Mouse (Mus musculus) CH12.LX (cell line): Measurements from ENCODE around the gene A930033H14Rik. TPM values are rescaled to one million over a fixed set of nuclear protein-coding genes. Genes with fewer than 3 reads are reported as not detected.

Source experiments
- DNase-seq: peaks from one replicate; pipeline ENCODE4 v3.0.0-alpha.2; 2013; ENCODE audit errors: extremely low read depth
- H3K27ac ChIP-seq: 2 replicates; pipeline ENCODE4 v1.5.1; 2012; ENCODE audit warnings: low read depth, mild to moderate bottlenecking, control low read depth, moderate library complexity; ENCODE audit not compliant: insufficient read depth
- H3K27me3 ChIP-seq: replicated peaks from 2 replicates; pipeline ENCODE3; 2012; ENCODE audit warnings: inconsistent platforms
- H3K36me3 ChIP-seq, 2 experiments: replicated peaks in 1 of 2; 2 replicates each; pipeline versions ENCODE3 to v1.6.1; 2012; ENCODE audit warnings: inconsistent platforms in 1 of 2, low read length in 1 of 2, mild to moderate bottlenecking in 1 of 2, mixed read lengths in 1 of 2, moderate library complexity in 1 of 2; ENCODE audit not compliant: control insufficient read depth in 1 of 2, insufficient read depth in 1 of 2
- H3K4me1 ChIP-seq, 2 experiments: 2 replicates each; pipeline ENCODE4 v1.6.1; 2012; ENCODE audit warnings: inconsistent platforms in 1 of 2, moderate library complexity in 1 of 2; ENCODE audit not compliant: insufficient read depth in 2 of 2, control insufficient read depth in 1 of 2
- H3K4me2 ChIP-seq: 2 replicates; pipeline ENCODE4 v1.6.1; 2012; ENCODE audit warnings: low read depth, mild to moderate bottlenecking, control low read depth; ENCODE audit not compliant: poor library complexity, insufficient read depth, severe bottlenecking
- H3K4me3 ChIP-seq, 3 experiments: fragments of 150-350 bp in 1 of 3; sonication (generic) in 1 of 3; replicated peaks in 1 of 3; 2 replicates each; pipeline versions ENCODE3 to v1.5.1; 2011 to 2012; ENCODE audit warnings: low read depth in 2 of 3, low read length in 2 of 3, mild to moderate bottlenecking in 2 of 3, moderate library complexity in 2 of 3, control low read depth in 1 of 3, improper control_type of control experiment in 1 of 3, inconsistent platforms in 1 of 3, mixed read lengths in 1 of 3; ENCODE audit not compliant: poor library complexity in 1 of 3
- H3K79me2 ChIP-seq: replicated peaks from 2 replicates; pipeline ENCODE4 v1.6.1; 2012; ENCODE audit warnings: mild to moderate bottlenecking, moderate library complexity; ENCODE audit not compliant: control insufficient read depth, poor library complexity, insufficient read depth, severe bottlenecking; ENCODE audit errors: extremely low read depth
- H3K9ac ChIP-seq: 2 replicates; pipeline ENCODE4 v1.6.1; 2012; ENCODE audit warnings: low read depth, mild to moderate bottlenecking, control low read depth, moderate library complexity; ENCODE audit not compliant: insufficient read depth
- H3K9me3 ChIP-seq: replicated peaks from 2 replicates; pipeline ENCODE3; 2012; ENCODE audit warnings: low read length, inconsistent platforms, mixed read lengths
- BHLHE40 ChIP-seq: IDR thresholded peaks from 2 replicates; pipeline ENCODE4 v1.6.1; 2011; ENCODE audit warnings: mild to moderate bottlenecking, low read depth, low read length, improper control_type of control experiment
- EP300 ChIP-seq: IDR thresholded peaks from 2 replicates; pipeline ENCODE4 v1.6.1; 2011; ENCODE audit warnings: low read length, improper control_type of control experiment
- GABPA ChIP-seq: IDR thresholded peaks from 2 replicates; pipeline ENCODE4 v1.6.1; 2012; ENCODE audit warnings: low read depth, low read length, improper control_type of control experiment, inconsistent platforms; ENCODE audit not compliant: insufficient replicate concordance
- HCFC1 ChIP-seq: IDR thresholded peaks from 2 replicates; pipeline ENCODE4 v1.6.1; 2012; ENCODE audit warnings: low read depth, mild to moderate bottlenecking, inconsistent platforms, low read length, improper control_type of control experiment
- IRF4 ChIP-seq: IDR thresholded peaks from 2 replicates; pipeline ENCODE4 v1.6.1; 2014; ENCODE audit warnings: low read depth, mild to moderate bottlenecking, inconsistent platforms, low read length, improper control_type of control experiment
- JUN ChIP-seq: IDR thresholded peaks from 2 replicates; pipeline ENCODE4 v1.6.1; 2011; ENCODE audit warnings: low read depth, mild to moderate bottlenecking, low read length, improper control_type of control experiment, moderate library complexity; ENCODE audit not compliant: insufficient read depth
- JUND ChIP-seq: conservative IDR thresholded peaks from 2 replicates; pipeline ENCODE4 v1.6.1; 2011; ENCODE audit warnings: low read depth, low read length, improper control_type of control experiment
- NRF1 ChIP-seq: IDR thresholded peaks from 2 replicates; pipeline ENCODE4 v1.6.1; 2014; ENCODE audit warnings: low read depth, mild to moderate bottlenecking, inconsistent platforms, low read length, improper control_type of control experiment, moderate library complexity
- RCOR1 ChIP-seq: conservative IDR thresholded peaks from 2 replicates; pipeline ENCODE4 v1.6.1; 2012; ENCODE audit warnings: low read depth, mild to moderate bottlenecking, inconsistent platforms, low read length, improper control_type of control experiment
- SIN3A ChIP-seq: IDR thresholded peaks from 2 replicates; pipeline ENCODE4 v1.6.1; 2012; ENCODE audit warnings: low read length, improper control_type of control experiment, inconsistent platforms
- SMC3 ChIP-seq: IDR thresholded peaks from 2 replicates; pipeline ENCODE4 v1.6.1; 2011; ENCODE audit warnings: low read depth, low read length, improper control_type of control experiment
- UBTF ChIP-seq: IDR thresholded peaks from 2 replicates; pipeline ENCODE4 v1.6.1; 2012; ENCODE audit warnings: low read depth, mild to moderate bottlenecking, inconsistent platforms, low read length, improper control_type of control experiment, moderate library complexity
- dilution Hi-C: fragments of 300-500 bp; cut with MboI; formaldehyde crosslinking; loops from 2 replicates; pipeline ENCODE4 v1.14.3; 2020; ENCODE audit warnings: low sequenced_read_pairs; ENCODE audit not compliant: extremely low pct_unique_long_range_greater_than_20kb, extremely low pct_ligation_motif_present
- in situ Hi-C: fragments of 300-500 bp; cut with MboI; formaldehyde crosslinking; loops from 3 replicates; pipeline ENCODE4 v1.14.3; 2019; ENCODE audit warnings: low sequenced_read_pairs, low pct_ligation_motif_present, low pct_unique_long_range_greater_than_20kb, mixed read lengths
- polyA plus RNA-seq: library from polyadenylated mRNA; unstranded; fragments of >175 nt; gene quantifications from 2 replicates; pipeline ENCODE4 v1.2.1, GENCODE M21; 2012; ENCODE audit warnings: low read depth; ENCODE audit not compliant: insufficient read length
- total RNA-seq, 2 experiments: library from RNA; depleted of rRNA; stranded (reverse); fragments of 300-350 nt in 1 of 2; fragments of >200 nt in 1 of 2; gene quantifications; 2 replicates each; pipeline ENCODE4 v1.2.3; 2012 to 2014

Gene A930033H14Rik
- total and polyA plus RNA-seq, 3 experiments = 0.13 to 0.85 (median 0.46) TPM

DNA sequence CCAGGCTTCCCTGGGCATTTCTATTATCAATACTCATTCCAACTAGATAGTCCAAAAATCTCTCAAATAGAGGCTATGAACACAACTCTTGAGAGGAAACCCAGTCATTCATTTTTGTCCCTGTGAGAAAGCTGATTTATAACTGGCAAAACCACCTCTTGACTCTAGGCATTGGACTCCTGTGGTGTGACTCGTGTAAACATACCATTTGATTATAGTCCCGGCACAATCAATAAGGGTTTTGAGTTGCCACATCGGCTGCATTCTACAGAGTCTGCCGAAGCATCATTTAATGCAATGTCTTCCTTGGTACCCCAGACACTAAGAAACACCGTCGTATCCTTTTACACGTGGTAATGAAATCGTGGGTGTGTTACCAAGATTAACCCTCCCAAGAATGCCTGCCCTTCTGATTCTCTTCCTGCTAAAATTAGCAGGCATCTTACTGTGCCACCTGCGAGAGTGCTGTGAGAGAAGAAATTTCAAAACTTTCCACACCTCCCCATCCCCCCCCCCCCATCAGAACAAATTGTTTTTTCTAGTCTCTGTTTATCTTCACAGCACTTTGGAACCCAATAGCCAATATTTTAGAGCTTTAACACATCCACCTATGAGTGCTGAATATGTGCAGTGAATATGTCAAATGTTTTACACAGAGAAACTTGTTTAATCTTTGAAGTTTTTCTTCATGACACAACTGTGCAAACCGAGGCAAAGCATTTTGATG, 22.3 kb downstream of the A930033H14Rik start:
- no peaks in the 10 kb centered on the region for H3K9me3 ChIP-seq
- H3K4me2 ChIP-seq = no peak overlapping the region
- no peaks in the 10 kb centered on the region for H3K36me3 ChIP-seq
- no peak overlapping the region for H3K27ac ChIP-seq
- no peak for DNase-seq
- peaks cover 21 to 24% of the 10 kb centered on the region in 2 experiments for H3K4me1 ChIP-seq
- no peak overlapping the region for H3K4me3 ChIP-seq
- no peaks in the 10 kb centered on the region for H3K79me2 ChIP-seq
- no peak overlapping the region for H3K9ac ChIP-seq
- dilution Hi-C loops = no loop called here
- H3K27me3 ChIP-seq = no peaks in the 10 kb centered on the region
- TF ChIP-seq UBTF = no peak
- TF ChIP-seq HCFC1 = no peak
- TF ChIP-seq JUN = no peak
- no peak for TF ChIP-seq NRF1
- no peak for TF ChIP-seq SMC3
- no peak for TF ChIP-seq SIN3A
- in situ Hi-C loops = no loop called here

DNA sequence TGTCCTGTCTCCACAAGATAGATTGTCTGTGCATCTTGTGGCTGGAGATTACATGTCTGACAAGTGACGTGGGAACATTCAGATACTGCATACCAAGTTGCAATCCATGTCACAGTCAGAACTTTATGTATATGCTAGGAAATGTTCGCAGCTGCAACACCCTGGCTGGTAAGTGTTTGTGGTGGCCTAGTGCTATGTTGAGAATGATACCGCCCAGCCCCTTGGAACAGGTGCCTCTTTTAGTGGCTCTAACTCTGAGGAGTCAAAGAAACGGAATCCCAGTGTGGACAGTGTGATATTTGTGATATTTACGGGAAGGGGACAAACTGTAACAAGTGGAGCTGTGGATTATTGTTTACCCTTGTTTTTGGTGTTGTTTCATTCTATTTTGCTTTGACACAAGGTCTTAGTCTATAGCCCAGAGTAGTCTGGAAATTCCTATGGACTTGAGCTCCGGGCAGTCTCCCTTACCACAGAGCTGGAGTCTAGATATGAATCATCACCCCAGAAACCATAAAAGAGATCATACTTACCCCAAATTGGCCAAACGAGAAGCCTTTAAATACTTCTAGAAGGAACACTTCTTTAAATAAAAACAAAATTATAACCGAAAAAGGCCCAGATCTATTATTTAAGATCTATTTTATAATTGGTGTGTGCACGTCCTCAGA, 25.0 kb downstream of the A930033H14Rik start:
- Histone ChIP-seq H3K79me2 (no peaks in the 10 kb centered on the region), H3K27me3 (no peaks in the 10 kb centered on the region), H3K4me2 (no peak overlapping the region), H3K9ac (no peak overlapping the region), H3K27ac (no peak overlapping the region), H3K36me3 (no peaks in the 10 kb centered on the region), H3K4me3 (no peak overlapping the region), H3K4me1 (peaks cover 17 to 28% of the 10 kb centered on the region in 2 experiments), H3K9me3 (peaks cover 8% of the 10 kb centered on the region)
- dilution Hi-C loops (no loop called here), in situ Hi-C loops (loop anchor here (5.0 kb wide), 1 partner anchor 119 kb away; no protein-coding TSS in a partner anchor)
- TF ChIP-seq JUND = peak; percentile 87
- no peak for TF ChIP-seq GABPA
- TF ChIP-seq BHLHE40 = peak; percentile 32; the same call in 1 of the 2 replicates
- peak; percentile 78 for TF ChIP-seq IRF4
- TF ChIP-seq JUN = peak; percentile 37; the same call in 1 of the 2 replicates
- no peak for TF ChIP-seq RCOR1
- TF ChIP-seq EP300 = peak; percentile 71; the same call in 1 of the 2 replicates
- no peak for DNase-seq
